Mouse (Mus musculus): ENCODE results near the gene Hsd17b11.
A peak's percentile ranks its signal among the peaks of the same experiment; 100 is the strongest.

Gene Hsd17b11

GRCm38 (mm10) chr5:104021597-104022378 lies at the start of gene Hsd17b11:
Gene Hsd17b11 (minus strand): TSS chr5:104021919.
- peak; percentile 45 to 64 for DNase-seq (ENCODE audit: low spot score in 2 of 2)

DNA sequence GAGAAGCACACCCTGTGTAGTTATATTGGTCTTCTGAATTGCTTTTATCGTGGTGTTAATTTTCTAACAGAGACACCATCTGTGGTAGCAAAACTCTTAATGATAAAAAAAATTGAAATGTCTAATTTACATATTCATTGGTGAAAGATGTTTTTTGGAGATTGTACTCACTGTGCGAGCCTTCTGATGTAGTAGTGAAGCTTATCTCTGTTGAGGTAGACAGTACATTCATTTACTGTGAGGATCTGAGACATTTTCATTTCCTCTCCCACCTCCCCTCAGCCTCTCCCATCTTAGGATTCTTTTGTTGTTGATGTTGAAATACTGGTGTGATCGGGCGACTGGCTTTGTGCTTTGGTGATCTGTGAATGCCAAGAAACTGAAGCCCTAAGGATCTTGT lies 49.3 kb upstream of the Hsd17b11 start:
- no peak for DNase-seq (ENCODE audit: low spot score in 2 of 2)

GRCm38 (mm10) chr5:104068751-104069150 lies 47.0 kb upstream of the Hsd17b11 start:
- no peak for DNase-seq (ENCODE audit: low spot score in 2 of 2)

GRCm38 (mm10) chr5:104062773-104063551 lies 41.2 kb upstream of the Hsd17b11 start:
- DNase-seq (ENCODE audit: low spot score in 2 of 2): no peak

DNA sequence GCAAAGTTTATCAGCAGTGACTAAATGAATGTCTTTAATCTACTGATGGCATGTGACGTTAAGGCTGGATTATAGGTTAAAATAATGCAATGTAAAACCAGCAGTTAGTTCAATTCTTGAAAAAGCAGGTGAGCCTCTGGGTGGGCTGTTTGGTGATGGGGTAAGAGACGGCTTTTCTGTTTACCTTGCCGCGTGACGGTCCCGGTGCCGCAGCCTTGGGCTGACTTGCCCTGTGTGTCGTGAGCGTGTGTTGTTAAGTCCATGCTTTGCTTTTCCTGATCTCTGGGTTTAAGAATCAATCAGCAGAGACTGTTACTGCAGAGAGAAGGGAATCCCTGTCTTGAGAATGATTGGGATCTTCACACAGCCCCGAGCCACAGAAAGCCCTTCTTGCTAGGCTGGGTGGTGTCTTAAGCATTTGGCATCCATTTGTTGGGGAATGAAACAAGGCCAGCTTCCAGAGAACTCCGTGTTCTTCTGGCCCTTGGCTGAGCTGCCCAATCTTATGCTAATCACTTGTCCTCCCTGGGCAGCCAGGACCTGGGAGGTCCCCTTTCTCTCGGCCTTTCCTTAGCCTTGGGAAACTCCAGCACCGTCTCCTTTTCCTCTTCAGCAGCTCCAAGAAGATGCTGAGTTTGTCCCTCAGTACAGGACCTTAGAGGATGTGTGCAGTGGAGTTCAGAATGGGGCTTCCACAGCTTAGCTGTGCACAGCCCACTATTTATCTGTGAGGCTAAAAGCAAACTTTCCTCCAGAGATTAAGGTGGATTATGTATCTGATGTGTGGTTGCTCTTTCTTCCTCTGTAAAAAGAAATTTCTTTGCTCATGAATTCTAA lies 40.4 kb upstream of the Hsd17b11 start:
- no peak for DNase-seq (ENCODE audit: low spot score in 2 of 2)

GRCm38 (mm10) chr5:104060429-104060828 lies 38.7 kb upstream of the Hsd17b11 start:
- DNase-seq (ENCODE audit: low spot score in 2 of 2): no peak

GRCm38 (mm10) chr5:104059628-104060027 lies 37.9 kb upstream of the Hsd17b11 start:
- no peak for DNase-seq (ENCODE audit: low spot score in 2 of 2)

DNA sequence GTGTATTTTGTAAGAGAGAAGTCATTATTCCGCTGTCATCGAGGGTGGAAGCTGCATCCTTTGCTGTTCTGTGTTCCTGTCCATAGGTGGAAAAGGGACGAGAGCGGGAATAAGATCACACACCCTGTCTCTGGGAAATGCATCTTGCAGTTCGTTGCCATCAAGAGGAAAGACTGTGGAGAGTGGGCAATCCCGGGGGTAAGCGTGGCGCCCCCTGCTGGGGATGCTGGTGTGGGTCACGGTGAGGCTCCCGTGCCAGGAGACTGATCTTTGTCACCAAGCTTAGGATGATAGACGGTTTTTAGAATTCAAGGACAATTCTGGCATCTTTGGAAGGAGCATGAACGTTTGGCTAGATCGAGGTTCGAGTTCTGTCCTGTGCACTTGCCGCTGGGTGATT lies 36.3 kb upstream of the Hsd17b11 start:
- DNase-seq (ENCODE audit: low spot score in 2 of 2): no peak

DNA sequence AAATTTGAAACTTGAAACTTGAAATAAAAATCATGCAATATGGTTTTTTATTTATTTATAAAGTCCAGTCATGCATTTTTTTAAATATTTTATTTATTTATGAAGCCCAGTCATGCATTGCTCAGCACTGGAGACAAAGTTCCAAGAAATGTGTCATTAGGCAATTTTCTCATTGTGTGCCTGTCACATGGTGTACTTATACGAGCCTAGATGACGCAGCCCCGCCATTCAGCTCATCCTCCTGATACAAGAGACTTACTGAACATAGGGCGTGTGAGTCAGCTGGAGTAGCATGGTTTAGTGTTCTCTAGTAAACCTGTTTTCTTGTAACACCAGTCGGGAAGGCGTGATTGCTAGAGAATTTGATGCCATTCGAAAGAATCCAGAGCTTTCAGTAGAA lies 34.6 kb upstream of the Hsd17b11 start:
- DNase-seq (ENCODE audit: low spot score in 2 of 2): no peak

GRCm38 (mm10) chr5:104055816-104056215 lies 34.1 kb upstream of the Hsd17b11 start:
- no peak for DNase-seq (ENCODE audit: low spot score in 2 of 2)

DNA sequence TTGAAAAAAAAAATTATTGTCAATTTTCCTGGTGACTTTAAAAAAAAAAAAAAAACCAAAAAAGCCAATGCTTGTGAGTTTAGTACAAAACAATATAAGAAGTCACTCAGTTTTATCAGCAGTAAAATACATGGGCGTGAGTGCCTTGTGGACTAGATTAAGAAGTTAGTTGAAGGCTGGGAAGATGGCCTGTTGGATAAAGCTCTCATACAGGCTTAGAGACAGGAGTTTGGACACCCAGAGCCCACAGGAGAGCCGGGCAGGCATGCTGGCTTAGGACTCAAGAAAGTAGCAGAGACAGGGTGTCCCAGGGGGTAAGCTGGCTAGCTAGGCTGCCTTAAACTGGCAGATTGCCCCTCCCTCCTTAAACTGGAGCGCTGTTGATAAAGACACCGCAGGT lies 33.2 kb upstream of the Hsd17b11 start:
- DNase-seq (ENCODE audit: low spot score in 2 of 2): no peak

GRCm38 (mm10) chr5:104052956-104053355 lies 31.2 kb upstream of the Hsd17b11 start:
- DNase-seq (ENCODE audit: low spot score in 2 of 2): no peak

- DNase-seq (ENCODE audit: low spot score in 2 of 2): no peak
These were observed 26.4 kb upstream of the Hsd17b11 start for GRCm38 (mm10) chr5:104048139-104048538.

GRCm38 (mm10) chr5:104047200-104048105 lies 25.7 kb upstream of the Hsd17b11 start:
- DNase-seq (ENCODE audit: low spot score in 2 of 2): no peak

- DNase-seq (ENCODE audit: low spot score in 2 of 2): peak; percentile 96 to 99
These were observed 24.8 kb upstream of the Hsd17b11 start, which contains the start of gene Nudt9 for GRCm38 (mm10) chr5:104046256-104047199. Gene Nudt9 (plus strand): TSS chr5:104046306.

- no peak for DNase-seq (ENCODE audit: low spot score in 2 of 2)
These were observed 22.0 kb upstream of the Hsd17b11 start for GRCm38 (mm10) chr5:104043704-104044103.

DNA sequence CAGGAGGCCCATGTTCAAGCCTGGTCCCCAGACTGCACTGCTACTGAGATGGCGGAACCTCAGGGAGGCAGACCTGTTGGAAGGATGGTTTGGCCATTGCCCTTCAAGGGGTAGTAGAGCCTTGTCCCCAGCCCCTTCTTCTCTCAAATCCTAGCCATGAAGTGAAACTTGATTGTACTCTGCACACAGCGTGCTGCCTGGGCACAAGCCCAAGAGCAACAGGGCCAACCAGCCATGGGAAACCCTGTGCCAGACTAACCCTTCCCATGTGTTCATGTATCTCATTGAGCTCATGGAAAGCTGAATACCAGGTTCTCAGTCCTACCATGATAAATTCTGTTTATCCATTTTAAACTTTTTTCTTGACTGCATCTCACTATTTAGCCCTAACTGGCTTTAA lies 21.2 kb upstream of the Hsd17b11 start:
- no peak for DNase-seq (ENCODE audit: low spot score in 2 of 2)

- DNase-seq (ENCODE audit: low spot score in 2 of 2): no peak
These were observed 17.6 kb upstream of the Hsd17b11 start for GRCm38 (mm10) chr5:104039154-104039932.

DNA sequence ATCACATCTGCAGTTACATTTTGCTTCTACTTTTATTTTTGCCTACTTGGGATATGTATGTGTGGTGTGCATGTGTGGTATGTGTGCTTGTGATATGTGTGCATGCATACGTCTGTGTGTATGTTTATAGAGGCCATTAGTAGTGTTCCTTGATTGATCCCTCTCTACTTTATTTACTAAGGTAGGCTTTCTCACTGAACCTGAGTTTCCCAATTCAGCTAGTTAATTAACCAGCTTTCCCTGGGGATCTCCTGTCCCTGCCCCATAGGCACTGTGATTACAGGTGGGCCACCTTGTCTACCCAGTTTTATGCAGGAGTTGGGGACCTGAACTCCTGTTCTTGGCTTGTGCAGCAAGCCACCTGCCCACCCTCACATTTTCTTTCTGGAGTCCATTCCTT lies 15.0 kb upstream of the Hsd17b11 start:
- DNase-seq (ENCODE audit: low spot score in 2 of 2): no peak
